Mouse (Mus musculus) stomach, postnatal 0 days (tissue): Measurements from ENCODE around the gene Mdm4.

Source experiments
- CTCF ChIP-seq: IDR thresholded peaks from 2 replicates; pipeline ENCODE4 v1.5.1; 2016; ENCODE audit warnings: antibody characterized with exemption, low read depth, mild to moderate bottlenecking, moderate library complexity
- EP300 ChIP-seq: optimal IDR thresholded peaks from 2 replicates; pipeline ENCODE3; 2016; ENCODE audit warnings: antibody characterized with exemption

- TF ChIP-seq CTCF (peak; percentile 10; the same call in 1 of the 2 replicates), EP300 (no peak)
These were observed 3.1 kb upstream of the Mdm4 start for GRCm38 (mm10) chr1:133033316-133034090.
